Mouse (Mus musculus): Measurements from ENCODE around the gene Gtpbp4.

GRCm38 (mm10) chr13:8995990-8996786, at the start of gene Gtpbp4:
- TF ChIP-seq CTCF (IDR thresholded peaks at IDR 0.05; ENCODE audit: low read depth) (peak; percentile 87), EP300 (optimal IDR thresholded peaks at IDR 0.05) (no peak)

Data from stomach, postnatal 0 days (tissue).